Mouse (Mus musculus): ENCODE data around the gene Pde6b. TPM values are rescaled to one million over a fixed set of nuclear protein-coding genes. Genes with fewer than 3 reads are reported as not detected.
A peak's percentile ranks its signal among the peaks of the same experiment; 100 is the strongest.

The Pde6b gene
- total RNA-seq, 2 experiments from 2014 or later: 0.30 to 0.36 TPM

- DNase-seq (ENCODE audit: low spot score in 2 of 2): no peak
- intact Hi-C loops (cut with DNase I): no loop called here
These were observed 64.2 kb downstream of the Pde6b start for GRCm38 (mm10) chr5:108452422-108452821.

GRCm38 (mm10) chr5:108454094-108454493 lies 65.9 kb downstream of the Pde6b start:
- intact Hi-C loops (cut with DNase I): no loop called here
- DNase-seq (ENCODE audit: low spot score in 2 of 2): no peak

- no peak for DNase-seq (ENCODE audit: low spot score in 2 of 2)
- intact Hi-C loops (cut with DNase I): no loop called here
These were observed 70.5 kb downstream of the Pde6b start for GRCm38 (mm10) chr5:108458706-108459105.

GRCm38 (mm10) chr5:108460461-108460860 lies 72.3 kb downstream of the Pde6b start:
- intact Hi-C loops (cut with DNase I): loop anchor here (5.0 kb wide), 1 partner anchor 93 kb away; the partner anchor contains the start of gene Gm42517
- DNase-seq (ENCODE audit: low spot score in 2 of 2): no peak

- peak; percentile 94 to 95 for DNase-seq (ENCODE audit: low spot score in 2 of 2)
- intact Hi-C loops (cut with DNase I): loop anchor here (5.0 kb wide), 1 partner anchor 94 kb away; the partner anchor contains the start of gene Gm42517
These were observed 73.2 kb downstream of the Pde6b start, which contains the start of gene Pcgf3 for GRCm38 (mm10) chr5:108461082-108462065. TSS of gene Pcgf3 (plus strand) at chr5:108461232.

GRCm38 (mm10) chr5:108462446-108462845 lies 74.3 kb downstream of the Pde6b start:
- no peak for DNase-seq (ENCODE audit: low spot score in 2 of 2)
- intact Hi-C loops (cut with DNase I): loop anchor here (5.0 kb wide), 1 partner anchor 95 kb away; the partner anchor contains the start of gene Gm42517

GRCm38 (mm10) chr5:108465131-108465891 lies 77.1 kb downstream of the Pde6b start:
- no peak for DNase-seq (ENCODE audit: low spot score in 2 of 2)
- intact Hi-C loops (cut with DNase I): no loop called here

GRCm38 (mm10) chr5:108466647-108467046 lies 78.5 kb downstream of the Pde6b start:
- intact Hi-C loops (cut with DNase I): no loop called here
- no peak for DNase-seq (ENCODE audit: low spot score in 2 of 2)

- intact Hi-C loops (cut with DNase I): no loop called here
These were observed 81.4 kb downstream of the Pde6b start for GRCm38 (mm10) chr5:108469617-108470016.

GRCm38 (mm10) chr5:108473737-108474136 lies 85.5 kb downstream of the Pde6b start:
- DNase-seq (ENCODE audit: low spot score in 2 of 2): no peak
- intact Hi-C loops (cut with DNase I): no loop called here

More at GRCm38 (mm10) chr5:108469617-108470016, 81.4 kb downstream of the Pde6b start:
- no peak for DNase-seq (ENCODE audit: low spot score in 2 of 2)

- DNase-seq (ENCODE audit: low spot score in 2 of 2): no peak
- intact Hi-C loops (cut with DNase I): no loop called here
These were observed 87.8 kb downstream of the Pde6b start for GRCm38 (mm10) chr5:108475977-108476376.

Other genes with a start within 250 kb of the Pde6b start
- 10 to 100 TPM; 32.0 to 32.2 TPM for gene Dr1, start 119.5 kb upstream of the Pde6b start, total RNA-seq (2021)
- 10 to 100 TPM; 10.8 to 13.2 TPM for gene Pigg, start 75.8 kb upstream of the Pde6b start, total RNA-seq (2021)
- gene Gm42517, start 20.5 kb upstream of the Pde6b start, total RNA-seq (2021): 10 to 100 TPM; 62.2 to 69.6 TPM
- 100 to 1,000 TPM; 230 to 258 TPM for gene Atp5k, start 46.1 kb downstream of the Pde6b start, total RNA-seq (2021)
- under 1 TPM; 0.94 to 0.97 TPM for gene Mfsd7a, start 60.5 kb downstream of the Pde6b start, total RNA-seq (2021)
- gene Pcgf3, start 72.8 kb downstream of the Pde6b start, total RNA-seq (2021): 10 to 100 TPM; 51.8 to 56.5 TPM
- gene Cplx1, start 161.6 kb downstream of the Pde6b start, total RNA-seq (2021): 100 to 1,000 TPM; 644 to 792 TPM
- gene Gak, start 241.4 kb downstream of the Pde6b start, total RNA-seq (2021): 10 to 100 TPM; 98.1 to 98.8 TPM
- gene Tmem175, start 241.4 kb downstream of the Pde6b start, total RNA-seq (2021): 10 to 100 TPM; 40.7 to 41.4 TPM

Data from left cerebral cortex, postnatal 36 days (tissue).